26 mouse cellular contexts compared by ENCODE assay signal in the genomic region with DNA sequence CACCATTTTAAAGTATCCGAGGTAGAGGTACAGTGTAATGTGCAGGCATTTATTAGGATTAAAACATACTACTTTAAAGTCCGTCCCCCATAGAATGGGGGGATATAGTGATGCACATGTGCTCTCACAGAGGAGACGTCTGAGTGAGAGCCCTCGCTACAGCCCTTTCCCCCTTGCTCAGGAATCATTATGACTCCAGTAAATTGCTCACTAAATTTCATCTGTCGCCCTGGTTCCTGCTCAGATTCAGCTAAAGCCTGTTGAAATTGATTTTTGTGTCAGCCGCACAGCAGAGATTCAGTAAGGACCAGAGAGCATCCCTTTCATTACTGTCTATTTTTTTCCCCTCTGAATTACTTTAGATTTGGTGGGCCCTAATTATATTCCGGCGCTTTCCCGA.
DNase-seq lines count a peak whose midpoint lies in the region; ATAC-seq lines count a peak whose summit lies in the region.
"Had no signal": no experiment of that assay in that cellular context is flagged by ENCODE, and none has a peak within 500 bp of the region (broad histone marks: within the 10 kb centered on the region; RNA-seq: fewer than 3 reads in every experiment).

No protein-coding gene starts in this region.

- no peaks in the 10 kb centered on the region for H3K27me3 ChIP-seq in hindbrain, embryonic 14.5 days (ENCODE audit: control insufficient read depth, insufficient read depth, low read length)
- no peaks in the 10 kb centered on the region for H3K27me3 ChIP-seq in hindbrain, embryonic 12.5 days
- H3K27me3 ChIP-seq in neural tube, embryonic 13.5 days, result no peaks in the 10 kb centered on the region
- no peaks in the 10 kb centered on the region for H3K27me3 ChIP-seq in midbrain, embryonic 16.5 days (ENCODE audit: control insufficient read depth, insufficient read depth, low read depth, low read length)
- H3K27me3 ChIP-seq: heart, embryonic 15.5 days; liver, embryonic 12.5 days; megakaryocyte, embryonic 14.5 days had no signal

- peak; percentile 25; the same call in 1 of the 2 replicates for ATAC-seq in hindbrain, embryonic 14.5 days (ENCODE audit: low FRiP score)
- no peak for ATAC-seq in hindbrain, embryonic 12.5 days (ENCODE audit: low FRiP score)
- ATAC-seq in neural tube, embryonic 13.5 days (ENCODE audit: low read depth), result peak; percentile 50
- ATAC-seq in midbrain, embryonic 16.5 days, result 0 out of 2 replicates have a peak, but pooled peaks have one; percentile 29
- ATAC-seq: inflammation-experienced regulatory T-cells, adult 6 months; liver, embryonic 12.5 days; liver, postnatal 0 days had no signal

- peaks cover 3% of the 10 kb centered on the region; the same call in 1 of the 2 replicates for H3K9me3 ChIP-seq in hindbrain, embryonic 14.5 days (ENCODE audit: control insufficient read depth, low read length)
- no peaks in the 10 kb centered on the region; the same call in 1 of the 2 replicates for H3K9me3 ChIP-seq in hindbrain, embryonic 12.5 days (replicated peaks)
- H3K9me3 ChIP-seq in neural tube, embryonic 13.5 days, result peaks cover 3% of the 10 kb centered on the region; the same call in 1 of the 2 replicates
- H3K9me3 ChIP-seq in midbrain, embryonic 16.5 days (replicated peaks; ENCODE audit: control insufficient read depth, low read length, poor library complexity, severe bottlenecking), result no peaks in the 10 kb centered on the region
- H3K9me3 ChIP-seq: heart, embryonic 10.5 days; heart, embryonic 15.5 days; liver, embryonic 12.5 days; megakaryocyte, embryonic 14.5 days had no signal

- H3K27ac ChIP-seq in hindbrain, embryonic 14.5 days, result peak overlapping the region; percentile 70
- H3K27ac ChIP-seq in hindbrain, embryonic 12.5 days, result no peak overlapping the region
- H3K27ac ChIP-seq in neural tube, embryonic 13.5 days (replicated peaks), result peak overlapping the region; percentile 73; the same call in 1 of the 2 replicates
- peak overlapping the region; percentile 52; the same call in 1 of the 2 replicates for H3K27ac ChIP-seq in midbrain, embryonic 16.5 days (ENCODE audit: low read length)
- H3K27ac ChIP-seq: heart, embryonic 10.5 days; heart, embryonic 15.5 days; limb, embryonic 13.5 days; liver, embryonic 12.5 days had no signal

- no peak for DNase-seq in hindbrain, embryonic 14.5 days (ENCODE audit: low spot score)
- no peak for DNase-seq in neural tube, embryonic 10.5 days (ENCODE audit: extremely low spot score, low spot score)
- no peak for DNase-seq in liver
- no peak for DNase-seq in layer of hippocampus, postnatal 14 days (ENCODE audit: low spot score in 2 of 2)
- DNase-seq: adrenal gland, adult 2 months; adrenal gland, postnatal 36 days; B cell, adult 2 months; cerebellum, adult 8-10 months; cerebellum, postnatal 25 days; gastrocnemius, postnatal 14 days; heart, adult 11 months; heart, postnatal 36 days; kidney, adult 11 months; kidney, postnatal 14 days; liver, postnatal 0 days; lung, postnatal 4 days; thymus, postnatal 4 days had no signal

- H3K4me3 ChIP-seq in hindbrain, embryonic 14.5 days (replicated peaks; ENCODE audit: low read length), result no peak overlapping the region
- no peak overlapping the region for H3K4me3 ChIP-seq in hindbrain, embryonic 12.5 days
- no peak overlapping the region for H3K4me3 ChIP-seq in neural tube, embryonic 13.5 days
- H3K4me3 ChIP-seq in midbrain, embryonic 16.5 days (ENCODE audit: low read depth, low read length), result no peak overlapping the region
- H3K4me3 ChIP-seq: heart, embryonic 10.5 days; heart, embryonic 15.5 days; limb, embryonic 13.5 days; liver, embryonic 12.5 days; megakaryocyte, embryonic 14.5 days had no signal

- WGBS in hindbrain, embryonic 14.5 days, result 64% methylated on average over 9 of the region's 9 CpGs
- WGBS in hindbrain, embryonic 12.5 days, result 74% methylated on average over 9 of the region's 9 CpGs
- WGBS in neural tube, embryonic 13.5 days, result 65% methylated on average over 9 of the region's 9 CpGs
- 52% methylated on average over 9 of the region's 9 CpGs for WGBS in midbrain, embryonic 16.5 days

- H3K4me1 ChIP-seq in hindbrain, embryonic 14.5 days (replicated peaks; ENCODE audit: control insufficient read depth, insufficient read depth, low read length), result peaks cover 23% of the 10 kb centered on the region
- peaks cover 9% of the 10 kb centered on the region for H3K4me1 ChIP-seq in hindbrain, embryonic 12.5 days
- peaks cover 34% of the 10 kb centered on the region for H3K4me1 ChIP-seq in neural tube, embryonic 13.5 days (replicated peaks)
- H3K4me1 ChIP-seq in midbrain, embryonic 16.5 days (ENCODE audit: control insufficient read depth, insufficient read depth, low read length), result peaks cover 28% of the 10 kb centered on the region
- H3K4me1 ChIP-seq: limb, embryonic 13.5 days; liver, embryonic 12.5 days had no signal

- no peak overlapping the region for H3K4me2 ChIP-seq in hindbrain, embryonic 14.5 days (replicated peaks)
- H3K4me2 ChIP-seq in hindbrain, embryonic 12.5 days (replicated peaks), result no peak overlapping the region
- no peak overlapping the region for H3K4me2 ChIP-seq in neural tube, embryonic 13.5 days
- no peak overlapping the region for H3K4me2 ChIP-seq in midbrain, embryonic 16.5 days (ENCODE audit: low read length)
- H3K4me2 ChIP-seq: heart, embryonic 15.5 days; limb, embryonic 13.5 days; liver, embryonic 12.5 days had no signal

- H3K36me3 ChIP-seq in hindbrain, embryonic 14.5 days (replicated peaks; ENCODE audit: control insufficient read depth, insufficient read depth), result no peaks in the 10 kb centered on the region
- no peaks in the 10 kb centered on the region for H3K36me3 ChIP-seq in hindbrain, embryonic 12.5 days
- H3K36me3 ChIP-seq in neural tube, embryonic 13.5 days, result 0 out of 2 replicates have a peak, but pooled peaks cover 4% of the 10 kb centered on the region
- H3K36me3 ChIP-seq in midbrain, embryonic 16.5 days (ENCODE audit: control insufficient read depth, insufficient read depth, low read length), result no peaks in the 10 kb centered on the region
- H3K36me3 ChIP-seq: heart, embryonic 10.5 days; heart, embryonic 15.5 days; limb, embryonic 13.5 days; liver, embryonic 12.5 days had no signal

- no peak overlapping the region for H3K9ac ChIP-seq in hindbrain, embryonic 14.5 days
- no peak overlapping the region for H3K9ac ChIP-seq in hindbrain, embryonic 12.5 days
- 0 out of 2 replicates have a peak overlapping the region, but pooled peaks have one; percentile 26 for H3K9ac ChIP-seq in neural tube, embryonic 13.5 days
- H3K9ac ChIP-seq in midbrain, embryonic 16.5 days (ENCODE audit: low read depth, low read length), result no peak overlapping the region
- H3K9ac ChIP-seq: heart, embryonic 15.5 days; limb, embryonic 13.5 days; liver, embryonic 12.5 days; liver, postnatal 0 days had no signal
